Mouse (Mus musculus) midbrain, embryonic 16.5 days (tissue): ENCODE data around the gene Tank. TPM values are rescaled to one million over a fixed set of nuclear protein-coding genes. Genes with fewer than 3 reads are reported as not detected.

Source experiments
- ATAC-seq: fragments of 200-750 bp; cut with Nextera tagmentation; 2 replicates; pipeline ENCODE4 v1.8.0; 2017; ENCODE audit warnings: moderate TSS enrichment
- H3K27ac ChIP-seq: fragments of 300-500 bp; sonication (generic); 2 replicates; pipeline ENCODE4 v1.5.1; 2014; ENCODE audit warnings: mild to moderate bottlenecking, low read length, mixed read lengths
- H3K27me3 ChIP-seq: fragments of 300-500 bp; sonication (generic); 2 replicates; pipeline ENCODE4 v1.6.1; 2014; ENCODE audit warnings: low read depth, low read length, mixed read lengths; ENCODE audit not compliant: control insufficient read depth, insufficient read depth
- H3K36me3 ChIP-seq: fragments of 300-500 bp; sonication (generic); 2 replicates; pipeline ENCODE4 v1.6.1; 2014; ENCODE audit warnings: mild to moderate bottlenecking, low read length, moderate library complexity, mixed read lengths; ENCODE audit not compliant: control insufficient read depth, insufficient read depth
- H3K4me1 ChIP-seq: fragments of 300-500 bp; sonication (generic); 2 replicates; pipeline ENCODE4 v1.6.1; 2014; ENCODE audit warnings: mild to moderate bottlenecking, low read length, mixed read lengths; ENCODE audit not compliant: control insufficient read depth, insufficient read depth
- H3K4me2 ChIP-seq: fragments of 300-500 bp; sonication (generic); 2 replicates; pipeline ENCODE4 v1.6.1; 2014; ENCODE audit warnings: mild to moderate bottlenecking, low read length, mixed read lengths
- H3K4me3 ChIP-seq: fragments of 300-500 bp; sonication (generic); 2 replicates; pipeline ENCODE4 v1.5.1; 2014; ENCODE audit warnings: low read depth, mild to moderate bottlenecking, low read length, moderate library complexity, mixed read lengths
- H3K9ac ChIP-seq: fragments of 300-500 bp; sonication (generic); 2 replicates; pipeline ENCODE4 v1.6.1; 2014; ENCODE audit warnings: low read depth, low read length, mixed read lengths
- H3K9me3 ChIP-seq: fragments of 300-500 bp; sonication (generic); replicated peaks from 2 replicates; pipeline ENCODE4 v1.6.1; 2014; ENCODE audit warnings: mild to moderate bottlenecking, low read length, mixed read lengths; ENCODE audit not compliant: control insufficient read depth, poor library complexity, severe bottlenecking
- WGBS: fragments of 180-500 bp; shearing (Covaris S2); extraction: QIAGEN DNeasy Blood & Tissue Kit; methylation state at CpG from one replicate; pipeline ENCODE4 v1.1.7; 2014; 5-methylcytosine and 5-hydroxymethylcytosine counted together
- polyA plus RNA-seq: library from polyadenylated mRNA; unstranded; fragments of >200 nt; fragmentation: Nextera tagmentation; extraction: Ambion mirVana; gene quantifications from 2 replicates; pipeline ENCODE4 v1.2.1, GENCODE M21; 2015

The Tank gene
- polyA plus RNA-seq = 30.5 and 34.8 TPM in 2 replicates

GRCm38 (mm10) chr2:61578433-61578832 lies at the start of gene Tank:
Gene Tank, plus strand, starts transcription at chr2:61578585.
- no peaks in the 10 kb centered on the region for H3K27me3 ChIP-seq
- 92% methylated on average over 10 of the region's 10 CpGs for WGBS
- no peak for ATAC-seq
- H3K27ac ChIP-seq = no peak within 1 kb of the TSS
- no peak within 1 kb of the TSS for H3K4me2 ChIP-seq
- no peaks in the 10 kb centered on the region for H3K9me3 ChIP-seq
- no peaks in the 10 kb centered on the region for H3K4me1 ChIP-seq
- no peak within 1 kb of the TSS for H3K9ac ChIP-seq
- no peaks in the 10 kb centered on the region for H3K36me3 ChIP-seq
- no peak within 1 kb of the TSS for H3K4me3 ChIP-seq

- no peaks in the 10 kb centered on the region for H3K9me3 ChIP-seq
- no peaks in the 10 kb centered on the region for H3K27me3 ChIP-seq
- no peak overlapping the region for H3K4me2 ChIP-seq
- H3K27ac ChIP-seq = no peak overlapping the region
- H3K4me3 ChIP-seq = no peak overlapping the region
- WGBS = 80% methylated on average over 3 of the region's 3 CpGs
- no peaks in the 10 kb centered on the region for H3K36me3 ChIP-seq
- no peaks in the 10 kb centered on the region for H3K4me1 ChIP-seq
- no peak overlapping the region for H3K9ac ChIP-seq
- ATAC-seq = no peak
Observed at GRCm38 (mm10) chr2:61532326-61532725, 46.1 kb upstream of the Tank start.

- H3K27me3 ChIP-seq = no peaks in the 10 kb centered on the region
- ATAC-seq = peak; percentile 78
- no peaks in the 10 kb centered on the region for H3K4me1 ChIP-seq
- no peak overlapping the region for H3K4me2 ChIP-seq
- H3K27ac ChIP-seq = no peak overlapping the region
- H3K4me3 ChIP-seq = no peak overlapping the region
- no peaks in the 10 kb centered on the region for H3K36me3 ChIP-seq
- 88% methylated on average over 2 of the region's 2 CpGs for WGBS
- no peaks in the 10 kb centered on the region for H3K9me3 ChIP-seq
- H3K9ac ChIP-seq = no peak overlapping the region
Observed at GRCm38 (mm10) chr2:61533131-61533530, 45.3 kb upstream of the Tank start.

DNA sequence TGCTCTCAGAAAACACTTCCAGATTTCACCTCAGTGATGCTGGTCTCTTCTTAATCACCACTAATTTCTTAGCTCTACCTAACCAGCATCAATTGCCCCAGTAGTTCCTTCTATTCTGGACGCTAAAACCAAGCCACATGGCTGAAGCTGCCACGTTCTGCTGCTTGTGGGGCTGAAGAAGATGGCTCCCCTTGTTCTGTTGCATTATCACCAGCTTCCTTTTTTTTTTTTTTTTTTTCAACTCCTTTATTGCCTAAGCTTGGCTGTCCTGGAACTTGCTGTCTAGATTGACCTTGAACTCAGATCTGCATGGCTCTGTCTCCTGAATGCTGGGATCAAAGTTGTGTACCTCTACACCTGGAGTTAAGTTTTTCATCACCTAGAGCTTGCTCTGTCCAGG lies 41.5 kb upstream of the Tank start:
- H3K9ac ChIP-seq = no peak overlapping the region
- ATAC-seq = no peak
- H3K27ac ChIP-seq = no peak overlapping the region
- 78% methylated on average over 2 of the region's 2 CpGs for WGBS
- no peak overlapping the region for H3K4me3 ChIP-seq
- no peaks in the 10 kb centered on the region for H3K36me3 ChIP-seq
- H3K4me1 ChIP-seq = no peaks in the 10 kb centered on the region
- H3K27me3 ChIP-seq = no peaks in the 10 kb centered on the region
- no peak overlapping the region for H3K4me2 ChIP-seq
- no peaks in the 10 kb centered on the region for H3K9me3 ChIP-seq

- 5% methylated on average over 2 of the region's 2 CpGs for WGBS
- H3K9me3 ChIP-seq = no peaks in the 10 kb centered on the region
- no peak for ATAC-seq
- no peaks in the 10 kb centered on the region for H3K4me1 ChIP-seq
- H3K4me3 ChIP-seq = no peak overlapping the region
- H3K27me3 ChIP-seq = no peaks in the 10 kb centered on the region
- H3K4me2 ChIP-seq = no peak overlapping the region
- H3K9ac ChIP-seq = no peak overlapping the region
- H3K27ac ChIP-seq = no peak overlapping the region
- H3K36me3 ChIP-seq = no peaks in the 10 kb centered on the region
Observed at GRCm38 (mm10) chr2:61539378-61539777, 39.0 kb upstream of the Tank start.

- no peaks in the 10 kb centered on the region for H3K9me3 ChIP-seq
- WGBS = 84% methylated on average over 2 of the region's 2 CpGs
- no peak overlapping the region for H3K4me3 ChIP-seq
- H3K4me1 ChIP-seq = no peaks in the 10 kb centered on the region
- ATAC-seq = no peak
- no peak overlapping the region for H3K4me2 ChIP-seq
- no peaks in the 10 kb centered on the region for H3K27me3 ChIP-seq
- H3K27ac ChIP-seq = no peak overlapping the region
- H3K9ac ChIP-seq = no peak overlapping the region
- no peaks in the 10 kb centered on the region for H3K36me3 ChIP-seq
Observed at GRCm38 (mm10) chr2:61542426-61542825, 36.0 kb upstream of the Tank start.

DNA sequence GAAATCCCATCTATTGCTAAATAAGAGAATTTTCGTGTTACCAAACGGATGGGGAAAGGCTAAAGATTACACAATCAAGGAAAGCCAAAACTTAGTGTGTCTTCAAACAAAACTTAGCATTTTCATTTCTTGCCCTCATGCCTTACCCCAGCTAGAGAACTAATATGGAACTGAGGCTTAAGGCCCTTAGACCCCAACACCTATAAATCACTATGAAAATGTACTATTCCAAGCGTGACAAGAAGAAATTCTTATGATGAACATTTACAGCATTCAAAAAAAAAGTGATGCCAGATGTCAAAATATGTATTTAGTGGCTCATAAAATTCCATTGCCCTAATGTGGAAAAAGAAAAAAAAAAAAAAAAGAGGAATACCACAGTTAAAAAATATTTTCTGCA lies 32.7 kb upstream of the Tank start:
- H3K4me1 ChIP-seq = no peaks in the 10 kb centered on the region
- WGBS = 97% methylated on average over 3 of the region's 3 CpGs
- H3K9me3 ChIP-seq = no peaks in the 10 kb centered on the region
- H3K4me2 ChIP-seq = no peak overlapping the region
- H3K4me3 ChIP-seq = no peak overlapping the region
- H3K9ac ChIP-seq = no peak overlapping the region
- no peak for ATAC-seq
- H3K36me3 ChIP-seq = no peaks in the 10 kb centered on the region
- no peaks in the 10 kb centered on the region for H3K27me3 ChIP-seq
- no peak overlapping the region for H3K27ac ChIP-seq

GRCm38 (mm10) chr2:61548021-61548420 lies 30.4 kb upstream of the Tank start:
- H3K4me1 ChIP-seq = no peaks in the 10 kb centered on the region
- ATAC-seq = no peak
- H3K27ac ChIP-seq = no peak overlapping the region
- H3K9ac ChIP-seq = no peak overlapping the region
- no peaks in the 10 kb centered on the region for H3K36me3 ChIP-seq
- no peak overlapping the region for H3K4me2 ChIP-seq
- 92% methylated on average over 2 of the region's 2 CpGs for WGBS
- no peak overlapping the region for H3K4me3 ChIP-seq
- no peaks in the 10 kb centered on the region for H3K27me3 ChIP-seq
- H3K9me3 ChIP-seq = no peaks in the 10 kb centered on the region

GRCm38 (mm10) chr2:61551680-61552079 lies 26.7 kb upstream of the Tank start:
- Histone ChIP-seq H3K4me2 (no peak overlapping the region), H3K9me3 (no peaks in the 10 kb centered on the region), H3K4me1 (peaks cover 6% of the 10 kb centered on the region; the same call in 1 of the 2 replicates), H3K27me3 (no peaks in the 10 kb centered on the region), H3K9ac (no peak overlapping the region), H3K27ac (no peak overlapping the region), H3K4me3 (no peak overlapping the region), H3K36me3 (no peaks in the 10 kb centered on the region)
- ATAC-seq = no peak
- WGBS = 91% methylated on average over 5 of the region's 5 CpGs
